Mouse (Mus musculus): ENCODE results near the gene Map1lc3b. TPM values are rescaled to one million over a fixed set of nuclear protein-coding genes. Genes with fewer than 3 reads are reported as not detected.

Map1lc3b gene
- 50.7 and 82.2 TPM in 2 replicates for polyA plus RNA-seq (2012; rRNA removed)

DNA sequence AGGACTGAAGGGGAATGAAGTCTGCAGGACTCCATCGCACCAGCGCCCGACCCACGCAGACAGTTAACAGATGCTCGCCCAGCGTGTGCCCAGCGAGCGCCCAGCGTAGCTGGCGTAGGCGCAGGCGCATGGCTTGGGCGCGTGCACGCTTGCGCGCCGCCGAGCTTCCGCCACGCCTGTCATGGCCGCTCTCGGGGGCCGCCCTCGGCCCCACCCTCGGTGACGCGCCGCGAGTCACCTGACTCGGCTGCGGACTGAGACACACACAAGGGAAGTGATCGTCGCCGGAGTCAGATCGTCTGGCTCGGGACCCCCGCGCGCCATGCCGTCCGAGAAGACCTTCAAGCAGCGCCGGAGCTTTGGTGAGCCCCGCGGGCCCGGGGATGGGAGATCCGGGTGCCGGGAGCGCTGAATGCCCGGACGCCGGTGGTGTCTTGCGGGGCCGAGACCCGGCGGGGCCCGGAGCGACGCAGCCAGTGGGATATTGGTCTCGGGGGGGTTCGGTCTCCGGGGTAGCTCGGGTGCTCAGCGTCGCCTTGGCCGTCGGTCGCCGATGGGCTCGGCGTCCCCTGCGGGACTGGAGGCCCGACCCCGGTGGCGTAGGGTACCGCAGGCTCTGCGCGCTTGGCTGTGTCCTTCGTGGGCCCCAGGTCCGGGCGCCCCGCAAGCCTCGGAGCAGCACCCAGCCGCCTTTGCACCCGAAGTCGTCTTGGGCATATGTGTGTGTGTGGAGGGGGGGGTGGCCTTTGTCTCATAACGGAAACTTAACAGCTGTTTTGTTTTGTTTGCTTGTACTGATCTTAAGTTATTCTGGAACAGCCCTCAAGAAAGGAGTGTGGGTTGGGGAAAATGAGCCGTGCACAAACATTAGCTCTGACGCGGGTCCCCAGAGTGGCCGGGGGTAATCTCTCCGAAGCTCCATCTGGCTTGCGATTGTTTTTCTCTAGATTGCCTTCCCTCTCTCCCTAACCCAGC lies at the start of gene Map1lc3b:
Map1lc3b (plus strand) TSS at position 159 of the 975 bp plus-strand sequence.
- peak within 1 kb of the TSS; percentile 32 for H3K27ac ChIP-seq (ENCODE audit: insufficient read depth, low read depth, low read length)
- peaks cover 13% of the 10 kb centered on the region for H3K36me3 ChIP-seq (ENCODE audit: control insufficient read depth, insufficient read depth, low read length)
- peaks cover 6% of the 10 kb centered on the region for H3K4me1 ChIP-seq (ENCODE audit: control insufficient read depth, insufficient read depth, insufficient read length, low read length)
- no peaks in the 10 kb centered on the region for H3K27me3 ChIP-seq (ENCODE audit: control insufficient read depth, insufficient read depth, low read length)
- peak within 1 kb of the TSS; percentile 97 for H3K4me3 ChIP-seq (ENCODE audit: low read depth, low read length)
- WGBS, result under 1% methylated on average over 94 of the region's 94 CpGs
- TF ChIP-seq CTCF (IDR thresholded peaks at IDR 0.05; ENCODE audit: extremely low read depth, insufficient read length, insufficient replicate concordance, low read depth, low read length) (0 out of 2 replicates have a peak, but pooled peaks have one; percentile 11), POLR2A (IDR thresholded peaks at IDR 0.05; ENCODE audit: low read depth, low read length) (peak; percentile 69)

DNA sequence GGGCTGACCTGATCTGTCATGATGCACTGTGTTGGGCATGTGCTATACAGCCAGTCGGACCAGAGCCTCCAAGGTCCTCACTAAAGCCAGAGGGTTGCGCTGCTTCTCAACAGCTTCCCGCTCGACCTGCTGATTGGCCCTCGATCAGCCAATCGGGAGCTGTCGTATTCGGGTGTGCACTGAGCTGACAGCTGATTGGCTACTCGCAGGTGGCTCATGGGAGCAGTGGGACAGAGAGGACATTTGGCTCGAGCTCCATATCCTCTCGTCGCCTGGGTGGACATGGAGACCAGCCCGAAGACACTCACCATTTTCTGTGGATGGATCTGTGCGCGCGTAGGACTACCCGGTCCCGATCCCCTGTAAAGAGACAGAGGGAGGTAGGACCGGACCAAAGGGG lies 48.3 kb upstream of the Map1lc3b start:
- H3K27me3 ChIP-seq (ENCODE audit: control insufficient read depth, insufficient read depth, low read length), result no peaks in the 10 kb centered on the region
- 67% methylated on average over 19 of the region's 19 CpGs for WGBS
- TF ChIP-seq CTCF (IDR thresholded peaks at IDR 0.05; ENCODE audit: extremely low read depth, insufficient read length, insufficient replicate concordance, low read depth, low read length) (no peak), POLR2A (IDR thresholded peaks at IDR 0.05; ENCODE audit: low read depth, low read length) (no peak)

DNA sequence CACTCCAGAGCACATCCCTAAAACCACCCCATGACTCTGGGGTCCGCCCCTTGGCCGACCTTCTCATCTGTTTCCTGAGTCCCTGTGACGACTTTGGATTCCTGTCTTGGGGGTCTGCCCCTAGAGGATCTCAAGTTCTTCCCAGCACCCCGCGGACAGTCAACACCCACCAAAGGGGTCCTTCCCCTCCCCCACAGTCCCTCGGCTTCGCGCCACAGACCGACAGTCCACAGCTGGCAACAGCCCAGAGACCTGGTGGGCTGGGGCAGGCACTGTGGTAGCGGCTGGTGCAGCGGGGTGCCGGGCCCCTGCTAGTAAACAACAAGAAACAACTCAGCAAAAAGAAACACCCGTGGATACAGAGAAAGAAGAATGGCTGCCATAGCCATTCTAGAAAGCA lies 47.3 kb upstream of the Map1lc3b start:
- TF ChIP-seq CTCF (IDR thresholded peaks at IDR 0.05; ENCODE audit: extremely low read depth, insufficient read length, insufficient replicate concordance, low read depth, low read length), result no peak
- TF ChIP-seq POLR2A (IDR thresholded peaks at IDR 0.05; ENCODE audit: low read depth, low read length), result no peak

More for the DNA sequence above, 48.3 kb upstream of the Map1lc3b start:
- no peak overlapping the region for H3K4me3 ChIP-seq (ENCODE audit: low read depth, low read length)
- H3K4me1 ChIP-seq (ENCODE audit: control insufficient read depth, insufficient read depth, insufficient read length, low read length), result no peaks in the 10 kb centered on the region
- H3K36me3 ChIP-seq (ENCODE audit: control insufficient read depth, insufficient read depth, low read length), result no peaks in the 10 kb centered on the region
- H3K27ac ChIP-seq (ENCODE audit: insufficient read depth, low read depth, low read length), result no peak overlapping the region

DNA sequence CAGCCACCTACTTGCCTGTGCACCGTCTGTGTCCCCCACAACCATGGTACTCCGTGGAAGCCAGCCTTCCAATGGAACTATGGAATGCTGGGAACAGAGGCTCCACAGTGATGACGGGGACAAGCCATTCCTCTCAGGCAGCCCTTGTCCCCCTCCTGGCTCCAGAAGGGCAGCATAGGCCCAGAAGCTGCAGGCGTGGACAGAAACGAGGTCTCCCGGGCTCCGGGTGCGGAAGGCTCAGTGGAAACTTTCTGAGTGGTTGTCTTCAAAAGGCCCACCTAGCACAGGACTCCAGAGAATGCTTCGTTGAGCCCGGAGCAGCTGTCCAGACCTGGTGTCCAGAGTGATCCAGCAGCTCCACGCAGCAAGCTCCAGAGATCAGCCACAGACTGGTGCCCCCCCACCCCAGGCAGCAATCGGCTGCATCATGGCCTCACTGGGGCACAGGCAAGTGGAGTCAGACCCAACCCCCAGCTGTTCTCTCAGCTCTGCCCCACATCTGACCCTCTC lies 45.8 kb upstream of the Map1lc3b start, which contains the start of gene 1700018B08Rik:
1700018B08Rik (minus strand) TSS at position 45 of the 510 bp plus-strand sequence.
- TF ChIP-seq CTCF (IDR thresholded peaks at IDR 0.05; ENCODE audit: extremely low read depth, insufficient read length, insufficient replicate concordance, low read depth, low read length), result no peak
- no peak for TF ChIP-seq POLR2A (IDR thresholded peaks at IDR 0.05; ENCODE audit: low read depth, low read length)

More for the DNA sequence above, 47.3 kb upstream of the Map1lc3b start:
- no peak overlapping the region for H3K27ac ChIP-seq (ENCODE audit: insufficient read depth, low read depth, low read length)
- H3K4me3 ChIP-seq (ENCODE audit: low read depth, low read length), result no peak overlapping the region
- 69% methylated on average over 13 of the region's 13 CpGs for WGBS
- H3K4me1 ChIP-seq (ENCODE audit: control insufficient read depth, insufficient read depth, insufficient read length, low read length), result no peaks in the 10 kb centered on the region
- no peaks in the 10 kb centered on the region for H3K27me3 ChIP-seq (ENCODE audit: control insufficient read depth, insufficient read depth, low read length)
- H3K36me3 ChIP-seq (ENCODE audit: control insufficient read depth, insufficient read depth, low read length), result no peaks in the 10 kb centered on the region

DNA sequence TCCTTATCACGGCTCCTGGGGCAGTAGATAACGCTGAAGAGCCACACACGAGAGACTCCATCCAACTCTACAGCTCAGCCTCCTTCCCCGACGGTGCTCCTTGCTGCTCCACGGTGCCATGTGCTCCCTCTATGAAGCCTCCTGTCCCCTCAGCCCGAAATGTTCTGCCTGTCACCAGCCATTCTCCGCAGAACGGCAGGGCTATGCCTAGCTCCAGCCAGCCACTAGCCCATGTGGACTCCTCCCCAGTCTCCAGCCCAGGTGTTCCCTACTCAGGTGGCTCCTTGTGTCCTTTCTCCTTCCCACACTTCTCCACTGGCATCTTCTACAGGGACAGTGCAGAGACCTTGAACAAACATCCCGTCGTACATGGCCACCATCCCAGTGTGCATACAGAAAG lies 45.2 kb upstream of the Map1lc3b start:
- H3K36me3 ChIP-seq (ENCODE audit: control insufficient read depth, insufficient read depth, low read length), result no peaks in the 10 kb centered on the region
- no peak overlapping the region for H3K4me3 ChIP-seq (ENCODE audit: low read depth, low read length)
- 49% methylated on average over 11 of the region's 11 CpGs for WGBS
- no peak for TF ChIP-seq CTCF (IDR thresholded peaks at IDR 0.05; ENCODE audit: extremely low read depth, insufficient read length, insufficient replicate concordance, low read depth, low read length)
- no peak for TF ChIP-seq POLR2A (IDR thresholded peaks at IDR 0.05; ENCODE audit: low read depth, low read length)
- no peak overlapping the region for H3K27ac ChIP-seq (ENCODE audit: insufficient read depth, low read depth, low read length)
- H3K27me3 ChIP-seq (ENCODE audit: control insufficient read depth, insufficient read depth, low read length), result no peaks in the 10 kb centered on the region
- H3K4me1 ChIP-seq (ENCODE audit: control insufficient read depth, insufficient read depth, insufficient read length, low read length), result no peaks in the 10 kb centered on the region

More for the DNA sequence above, 45.8 kb upstream of the Map1lc3b start, which contains the start of gene 1700018B08Rik:
- WGBS, result 81% methylated on average over 12 of the region's 12 CpGs
- Histone ChIP-seq H3K27me3 (ENCODE audit: control insufficient read depth, insufficient read depth, low read length) (no peaks in the 10 kb centered on the region), H3K4me3 (ENCODE audit: low read depth, low read length) (no peak within 1 kb of the TSS), H3K27ac (ENCODE audit: insufficient read depth, low read depth, low read length) (no peak within 1 kb of the TSS), H3K36me3 (ENCODE audit: control insufficient read depth, insufficient read depth, low read length) (no peaks in the 10 kb centered on the region), H3K4me1 (ENCODE audit: control insufficient read depth, insufficient read depth, insufficient read length, low read length) (no peaks in the 10 kb centered on the region)

DNA sequence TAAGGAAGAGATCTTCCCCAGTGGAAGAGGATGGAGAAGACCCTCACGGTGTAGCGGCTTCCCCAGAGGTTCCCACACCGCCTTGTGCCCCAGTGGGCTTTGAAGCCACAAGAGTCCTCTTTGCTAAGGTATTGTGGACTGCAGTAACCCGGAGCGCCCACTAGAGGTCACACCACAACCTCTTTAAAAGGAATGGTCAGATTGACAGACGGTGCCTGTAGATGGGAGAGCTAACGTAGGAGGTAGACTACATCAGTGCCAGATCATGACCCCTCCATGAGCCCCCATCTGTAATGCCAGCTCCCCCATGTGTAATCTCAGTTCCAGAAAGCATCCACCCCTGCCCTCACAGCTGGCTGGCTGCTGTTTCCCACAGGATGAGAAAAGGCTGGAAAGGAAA lies 43.0 kb upstream of the Map1lc3b start:
- no peak overlapping the region for H3K4me3 ChIP-seq (ENCODE audit: low read depth, low read length)
- H3K27me3 ChIP-seq (ENCODE audit: control insufficient read depth, insufficient read depth, low read length), result no peaks in the 10 kb centered on the region
- H3K4me1 ChIP-seq (ENCODE audit: control insufficient read depth, insufficient read depth, insufficient read length, low read length), result no peaks in the 10 kb centered on the region
- WGBS, result 5% methylated on average over 7 of the region's 7 CpGs
- no peak overlapping the region for H3K27ac ChIP-seq (ENCODE audit: insufficient read depth, low read depth, low read length)
- peaks cover 4% of the 10 kb centered on the region; the same call in 1 of the 2 replicates for H3K36me3 ChIP-seq (ENCODE audit: control insufficient read depth, insufficient read depth, low read length)
- no peak for TF ChIP-seq POLR2A (IDR thresholded peaks at IDR 0.05; ENCODE audit: low read depth, low read length)
- TF ChIP-seq CTCF (IDR thresholded peaks at IDR 0.05; ENCODE audit: extremely low read depth, insufficient read length, insufficient replicate concordance, low read depth, low read length), result peak; percentile 74; the same call in 1 of the 2 replicates

DNA sequence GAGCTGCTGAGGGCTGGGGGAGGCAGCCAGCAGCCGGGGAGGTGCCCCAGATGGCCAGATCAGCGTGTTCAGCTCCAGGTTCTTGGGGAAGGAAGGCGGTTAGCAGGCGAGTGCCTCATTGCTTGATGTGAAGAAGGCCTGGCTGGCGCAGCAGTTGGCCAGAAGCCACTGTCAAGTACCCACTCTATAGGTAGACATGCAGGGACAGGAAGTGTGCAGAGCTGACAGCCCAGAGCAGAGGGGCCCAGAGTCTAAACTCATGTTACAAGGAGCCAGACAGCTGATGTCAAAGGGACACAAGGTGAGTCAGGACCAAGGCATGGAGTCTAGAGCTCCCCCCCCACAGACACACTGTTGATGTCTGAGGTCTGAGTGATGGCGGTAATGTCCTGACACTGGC lies 40.1 kb upstream of the Map1lc3b start:
- TF ChIP-seq CTCF (IDR thresholded peaks at IDR 0.05; ENCODE audit: extremely low read depth, insufficient read length, insufficient replicate concordance, low read depth, low read length) (no peak), POLR2A (IDR thresholded peaks at IDR 0.05; ENCODE audit: low read depth, low read length) (no peak)
- Histone ChIP-seq H3K36me3 (ENCODE audit: control insufficient read depth, insufficient read depth, low read length) (peaks cover 20% of the 10 kb centered on the region), H3K27me3 (ENCODE audit: control insufficient read depth, insufficient read depth, low read length) (no peaks in the 10 kb centered on the region), H3K4me3 (ENCODE audit: low read depth, low read length) (no peak overlapping the region), H3K4me1 (ENCODE audit: control insufficient read depth, insufficient read depth, insufficient read length, low read length) (no peaks in the 10 kb centered on the region), H3K27ac (ENCODE audit: insufficient read depth, low read depth, low read length) (no peak overlapping the region)
- 85% methylated on average over 6 of the region's 6 CpGs for WGBS
